Mouse (Mus musculus): ENCODE measurements around the gene Alyref.

GRCm38 (mm10) chr11:120632559-120633519 is 34.7 kb upstream of the Alyref start:
- TF ChIP-seq CTCF (IDR thresholded peaks at IDR 0.05; ENCODE audit: insufficient read depth, low read depth, low read length) = no peak
- TF ChIP-seq POLR2A (IDR thresholded peaks at IDR 0.05; ENCODE audit: insufficient read depth, low read depth, low read length) = 0 out of 2 replicates have a peak, but pooled peaks have one; percentile 7

All from olfactory bulb, adult 2 months (tissue).